Mouse (Mus musculus): ENCODE results near the gene Nsun6. TPM values are rescaled to one million over a fixed set of nuclear protein-coding genes. Genes with fewer than 3 reads are reported as not detected.

Nsun6 gene
- polyA plus RNA-seq, 1 experiment from 2014 or later: 14.0 TPM

GRCm38 (mm10) chr2:14961493-14961892 is 93.4 kb downstream of the Nsun6 start:
- DNase-seq (no peak), ATAC-seq (ENCODE audit: low FRiP score, low TSS enrichment) (no peak)
- H3K4me3 ChIP-seq (replicated peaks; ENCODE audit: low read depth, low read length): no peak overlapping the region
- WGBS: 90% methylated on average over 2 of the region's 2 CpGs
- H3K4me2 ChIP-seq (ENCODE audit: low read length): no peak overlapping the region
- H3K27ac ChIP-seq (replicated peaks; ENCODE audit: low read depth, low read length): no peak overlapping the region
- no peaks in the 10 kb centered on the region for H3K27me3 ChIP-seq (ENCODE audit: control insufficient read depth, insufficient read depth, low read length)
- no peaks in the 10 kb centered on the region for H3K9me3 ChIP-seq (ENCODE audit: control insufficient read depth, low read length)
- no peaks in the 10 kb centered on the region for H3K36me3 ChIP-seq (ENCODE audit: control insufficient read depth, insufficient read depth, low read length)
- H3K9ac ChIP-seq (replicated peaks; ENCODE audit: low read length): no peak overlapping the region
- H3K4me1 ChIP-seq (ENCODE audit: control insufficient read depth, insufficient read depth, low read length): no peaks in the 10 kb centered on the region

- Histone ChIP-seq H3K9me3 (ENCODE audit: control insufficient read depth, low read length) (no peaks in the 10 kb centered on the region), H3K27ac (replicated peaks; ENCODE audit: low read depth, low read length) (no peak overlapping the region), H3K9ac (replicated peaks; ENCODE audit: low read length) (no peak overlapping the region), H3K4me2 (ENCODE audit: low read length) (no peak overlapping the region), H3K4me1 (ENCODE audit: control insufficient read depth, insufficient read depth, low read length) (no peaks in the 10 kb centered on the region), H3K36me3 (ENCODE audit: control insufficient read depth, insufficient read depth, low read length) (no peaks in the 10 kb centered on the region), H3K27me3 (ENCODE audit: control insufficient read depth, insufficient read depth, low read length) (no peaks in the 10 kb centered on the region), H3K4me3 (replicated peaks; ENCODE audit: low read depth, low read length) (no peak overlapping the region)
- WGBS: 87% methylated on average over 1 of the region's 1 CpGs
- ATAC-seq (ENCODE audit: low FRiP score, low TSS enrichment) (no peak), DNase-seq (no peak)
Observed at GRCm38 (mm10) chr2:14960963-14961488, 93.8 kb downstream of the Nsun6 start.

- H3K4me1 ChIP-seq (ENCODE audit: control insufficient read depth, insufficient read depth, low read length): no peaks in the 10 kb centered on the region
- no peaks in the 10 kb centered on the region for H3K27me3 ChIP-seq (ENCODE audit: control insufficient read depth, insufficient read depth, low read length)
- H3K4me3 ChIP-seq (replicated peaks; ENCODE audit: low read depth, low read length): no peak overlapping the region
- ATAC-seq (ENCODE audit: low FRiP score, low TSS enrichment) (no peak), DNase-seq (no peak)
- no peak overlapping the region for H3K27ac ChIP-seq (replicated peaks; ENCODE audit: low read depth, low read length)
- WGBS: 79% methylated on average over 2 of the region's 2 CpGs
- H3K9me3 ChIP-seq (ENCODE audit: control insufficient read depth, low read length): no peaks in the 10 kb centered on the region
- H3K4me2 ChIP-seq (ENCODE audit: low read length): no peak overlapping the region
- no peak overlapping the region for H3K9ac ChIP-seq (replicated peaks; ENCODE audit: low read length)
- no peaks in the 10 kb centered on the region for H3K36me3 ChIP-seq (ENCODE audit: control insufficient read depth, insufficient read depth, low read length)
Observed at GRCm38 (mm10) chr2:14953090-14953489, 101.8 kb downstream of the Nsun6 start.

Other genes with a start within 250 kb of the Nsun6 start
- 43.4 and 47.2 TPM in 2 replicates for gene Arl5b, start 5.7 kb downstream of the Nsun6 start, polyA plus RNA-seq (2014; fragmentation: Nextera tagmentation; extraction: Ambion mirVana)